In the genomic region with DNA sequence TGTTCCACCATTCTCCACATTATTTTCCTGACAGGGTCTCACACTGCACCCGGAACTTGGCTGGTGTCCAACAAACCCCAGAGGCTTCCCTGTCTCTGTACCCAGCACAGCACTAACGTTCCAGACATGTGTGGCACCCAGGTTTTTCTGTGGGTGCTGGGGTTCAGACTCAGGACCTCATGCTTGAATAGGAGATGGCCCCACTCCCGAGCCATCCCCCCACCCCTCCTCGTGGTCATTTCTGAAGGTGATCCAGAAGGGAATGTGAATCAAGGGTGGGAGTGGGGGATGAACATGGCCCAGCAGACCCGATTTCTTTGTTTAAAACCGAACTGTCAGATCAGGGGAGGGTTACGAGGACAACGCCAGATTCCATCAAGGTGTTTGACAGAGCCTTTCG, we compare ENCODE assay signal across 17 mouse cellular contexts.
"Had no signal": no experiment of that assay in that cellular context is flagged by ENCODE, and none has a peak within 500 bp of the region (broad histone marks: within the 10 kb centered on the region; RNA-seq: fewer than 3 reads in every experiment).

No protein-coding gene starts in this region.

- ATAC-seq: midbrain, embryonic 15.5 days had no signal

- H3K27me3 ChIP-seq: limb, embryonic 13.5 days; liver, embryonic 15.5 days; lung, embryonic 15.5 days; midbrain, embryonic 15.5 days; neural tube, embryonic 12.5 days had no signal

- H3K27ac ChIP-seq: kidney, postnatal 0 days; limb, embryonic 13.5 days; liver, embryonic 15.5 days; lung, embryonic 15.5 days; macrophage; midbrain, embryonic 15.5 days; neural tube, embryonic 12.5 days had no signal

- DNase-seq: kidney, adult 2 months; kidney, postnatal 36 days; layer of hippocampus, adult 9-11 months; layer of hippocampus, postnatal 36 days; lung, postnatal 14 days; right cerebral cortex, postnatal 14 days; thymus, adult 18-20 months; thymus, postnatal 14 days had no signal

- H3K9me3 ChIP-seq: limb, embryonic 13.5 days; liver, embryonic 15.5 days; lung, embryonic 15.5 days; megakaryocyte, embryonic 14.5 days; midbrain, embryonic 15.5 days; neural tube, embryonic 12.5 days had no signal

- H3K4me3 ChIP-seq: limb, embryonic 13.5 days; liver, embryonic 15.5 days; lung, embryonic 15.5 days; megakaryocyte, embryonic 14.5 days; midbrain, embryonic 15.5 days; neural tube, embryonic 12.5 days had no signal

- H3K36me3 ChIP-seq: limb, embryonic 13.5 days; liver, embryonic 15.5 days; lung, embryonic 15.5 days; midbrain, embryonic 15.5 days; neural tube, embryonic 12.5 days had no signal

- H3K4me2 ChIP-seq: limb, embryonic 13.5 days; liver, embryonic 15.5 days; lung, embryonic 15.5 days; midbrain, embryonic 11.5 days; midbrain, embryonic 15.5 days; neural tube, embryonic 12.5 days had no signal

- H3K9ac ChIP-seq: limb, embryonic 13.5 days; liver, embryonic 15.5 days; lung, embryonic 15.5 days; midbrain, embryonic 15.5 days; neural tube, embryonic 12.5 days had no signal

- H3K4me1 ChIP-seq: limb, embryonic 13.5 days; megakaryocyte, embryonic 14.5 days; midbrain, embryonic 15.5 days; neural tube, embryonic 12.5 days had no signal
